Mouse (Mus musculus) hindbrain, embryonic 13.5 days (tissue): ENCODE results near the gene Bcl2l13. TPM values are rescaled to one million over a fixed set of nuclear protein-coding genes. Genes with fewer than 3 reads are reported as not detected.
"Not testable (repeated sequence)": the region's sequence is repeated elsewhere in the genome, so short reads cannot be mapped to it uniquely, and the experiment has no call there.

Experiments
- ATAC-seq: fragments of 200-750 bp; cut with Nextera tagmentation; 2 replicates; pipeline ENCODE4 v1.8.0; 2017; ENCODE audit warnings: moderate TSS enrichment; ENCODE audit not compliant: low FRiP score
- H3K27ac ChIP-seq: fragments of 300-500 bp; sonication (generic); 2 replicates; pipeline ENCODE4 v1.5.1; 2015; ENCODE audit warnings: inconsistent platforms, mild to moderate bottlenecking, moderate library complexity
- H3K27me3 ChIP-seq: fragments of 300-500 bp; sonication (generic); 2 replicates; pipeline ENCODE4 v1.6.1; 2015; ENCODE audit warnings: mild to moderate bottlenecking, inconsistent platforms
- H3K36me3 ChIP-seq: fragments of 300-500 bp; sonication (generic); 2 replicates; pipeline ENCODE4 v1.6.1; 2015; ENCODE audit warnings: mild to moderate bottlenecking, inconsistent platforms
- H3K4me1 ChIP-seq: fragments of 300-500 bp; sonication (generic); replicated peaks from 2 replicates; pipeline ENCODE4 v1.6.1; 2015; ENCODE audit warnings: inconsistent platforms
- H3K4me2 ChIP-seq: fragments of 300-500 bp; sonication (generic); 2 replicates; pipeline ENCODE4 v1.6.1; 2015; ENCODE audit warnings: inconsistent platforms, mild to moderate bottlenecking, moderate library complexity
- H3K4me3 ChIP-seq: fragments of 300-500 bp; sonication (generic); 2 replicates; pipeline ENCODE4 v1.5.1; 2015; ENCODE audit warnings: mild to moderate bottlenecking, inconsistent platforms
- H3K9ac ChIP-seq: fragments of 300-500 bp; sonication (generic); 2 replicates; pipeline ENCODE4 v1.6.1; 2015; ENCODE audit warnings: mild to moderate bottlenecking, inconsistent platforms
- H3K9me3 ChIP-seq: fragments of 300-500 bp; sonication (generic); 2 replicates; pipeline ENCODE4 v1.6.1; 2016; ENCODE audit warnings: inconsistent platforms
- WGBS: fragments of 180-500 bp; shearing (Covaris S2); methylation state at CpG from one replicate; pipeline ENCODE4 v1.1.7; 2015; 5-methylcytosine and 5-hydroxymethylcytosine counted together
- polyA plus RNA-seq: library from polyadenylated mRNA; unstranded; fragments of >200 nt; fragmentation: Nextera tagmentation; extraction: Ambion mirVana; gene quantifications from 2 replicates; pipeline ENCODE4 v1.2.1, GENCODE M21; 2015

The Bcl2l13 gene
- polyA plus RNA-seq, 1 experiment from 2014 or later, result 29.4 TPM

DNA sequence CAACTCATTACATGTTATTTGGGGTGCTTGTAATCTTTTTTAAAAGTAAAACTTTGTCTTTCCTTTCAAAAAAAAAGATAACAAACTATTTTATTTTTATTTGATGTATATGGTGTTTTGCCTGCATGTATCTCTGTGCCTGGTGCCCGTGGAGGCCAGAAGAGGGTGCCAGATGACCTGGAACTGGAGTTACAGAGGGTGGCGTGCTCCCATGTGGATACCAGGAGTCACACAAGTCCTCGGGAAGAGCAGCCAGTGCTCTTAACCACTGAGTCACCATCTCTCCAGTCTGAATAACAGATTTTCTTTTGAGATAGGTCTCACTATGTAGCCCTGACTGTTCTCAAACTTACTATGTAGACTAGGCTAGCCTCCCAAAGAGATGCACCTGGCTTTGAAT lies 73.5 kb downstream of the Bcl2l13 start:
- WGBS, result 80% methylated on average over 3 of the region's 3 CpGs

DNA sequence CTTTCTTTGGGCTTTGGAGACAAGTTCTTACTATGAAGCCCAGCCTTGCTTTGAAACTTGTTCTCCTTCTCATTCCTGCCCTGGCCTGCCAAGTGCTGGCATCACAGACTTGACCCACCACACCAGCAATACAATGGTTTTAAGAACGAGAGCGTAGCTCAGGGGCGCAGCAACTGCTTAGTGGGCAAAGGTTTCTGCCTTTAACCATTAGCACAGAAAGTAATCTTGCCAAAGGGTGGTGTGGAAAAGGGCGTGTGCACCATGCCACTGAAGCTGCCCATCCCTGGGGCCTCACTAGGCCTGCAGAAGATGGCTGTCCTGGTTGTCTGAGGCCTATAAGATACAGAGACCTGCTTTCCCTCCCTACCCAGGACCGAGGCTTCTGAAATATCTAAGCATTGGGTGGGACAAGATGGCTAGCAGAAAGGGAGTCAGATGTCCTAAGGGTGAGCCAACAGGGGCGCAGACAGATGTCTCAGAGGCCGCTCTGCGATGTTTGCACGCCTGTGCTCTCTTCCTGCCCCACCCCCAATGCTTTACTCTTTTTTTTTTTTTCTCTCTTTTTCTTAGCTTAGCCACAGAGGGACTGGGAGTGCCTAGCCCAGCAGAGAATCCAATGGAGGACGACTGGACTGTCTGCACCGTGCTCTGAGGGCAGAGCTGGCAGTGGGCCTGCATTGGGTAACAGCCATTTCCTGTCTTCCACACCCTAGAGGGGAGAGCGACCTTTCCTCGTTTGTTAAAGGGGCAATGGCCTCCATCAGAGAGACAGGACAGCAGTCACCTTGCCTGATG lies 75.4 kb downstream of the Bcl2l13 start:
- Histone ChIP-seq H3K36me3 (no peaks in the 10 kb centered on the region), H3K4me1 (peaks cover 17% of the 10 kb centered on the region), H3K9ac (no peak overlapping the region), H3K4me3 (no peak overlapping the region), H3K4me2 (no peak overlapping the region), H3K9me3 (no peaks in the 10 kb centered on the region), H3K27ac (no peak overlapping the region), H3K27me3 (0 out of 2 replicates have a peak, but pooled peaks cover 6% of the 10 kb centered on the region)
- 79% methylated on average over 13 of the region's 13 CpGs for WGBS
- ATAC-seq, result no peak

More for the DNA sequence above, 73.5 kb downstream of the Bcl2l13 start:
- no peak overlapping the region for H3K9ac ChIP-seq
- H3K4me3 ChIP-seq, result no peak overlapping the region
- H3K9me3 ChIP-seq, result no peaks in the 10 kb centered on the region
- H3K4me2 ChIP-seq, result no peak overlapping the region
- no peaks in the 10 kb centered on the region for H3K4me1 ChIP-seq
- no peak for ATAC-seq
- H3K36me3 ChIP-seq, result no peaks in the 10 kb centered on the region
- no peak overlapping the region for H3K27ac ChIP-seq
- no peaks in the 10 kb centered on the region for H3K27me3 ChIP-seq

DNA sequence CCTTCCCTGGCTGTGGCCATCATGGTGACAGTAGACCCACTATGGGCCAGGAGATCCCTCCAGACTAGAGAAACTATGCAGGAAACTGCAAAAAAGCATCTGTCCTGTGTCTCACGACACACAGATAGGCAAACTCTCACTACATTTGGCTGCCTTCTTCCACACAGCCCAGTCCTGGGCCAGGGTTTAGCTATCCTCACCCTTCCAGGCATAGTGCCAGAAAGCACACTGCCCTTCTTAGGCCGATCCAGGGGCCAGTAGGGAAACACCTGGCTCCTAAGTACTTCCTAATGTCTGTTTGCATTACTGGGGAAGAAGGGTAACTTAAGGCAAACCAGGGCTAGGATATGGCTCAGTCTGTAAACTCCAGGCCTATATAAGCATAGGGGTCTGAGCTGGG lies 76.9 kb downstream of the Bcl2l13 start:
- H3K9ac ChIP-seq, result no peak overlapping the region
- peaks cover 20% of the 10 kb centered on the region for H3K4me1 ChIP-seq
- no peaks in the 10 kb centered on the region for H3K9me3 ChIP-seq
- no peak for ATAC-seq
- H3K27ac ChIP-seq, result no peak overlapping the region
- no peak overlapping the region for H3K4me3 ChIP-seq
- 0 out of 2 replicates have a peak, but pooled peaks cover 6% of the 10 kb centered on the region for H3K27me3 ChIP-seq
- no peaks in the 10 kb centered on the region for H3K36me3 ChIP-seq
- WGBS, result 63% methylated on average over 2 of the region's 2 CpGs
- H3K4me2 ChIP-seq, result no peak overlapping the region

DNA sequence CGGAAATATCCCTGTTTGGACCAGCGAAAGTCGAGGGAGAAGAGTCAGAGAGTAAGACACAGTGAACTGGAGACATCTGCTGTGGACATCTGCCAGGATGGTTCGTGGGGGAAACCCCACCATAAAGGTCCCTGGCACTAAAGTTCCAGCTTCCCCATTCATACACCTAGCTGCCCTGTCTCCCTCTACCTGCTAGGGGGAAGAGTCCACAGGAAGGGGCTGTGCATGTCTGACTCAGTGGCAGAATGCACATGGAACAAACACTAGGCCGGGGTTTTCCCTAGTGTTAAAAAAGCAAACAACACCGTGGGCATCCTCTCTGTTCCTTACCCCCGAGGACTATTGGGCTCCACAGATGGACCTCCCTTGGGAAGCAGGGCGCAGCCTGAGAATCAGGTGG lies 77.8 kb downstream of the Bcl2l13 start:
- Histone ChIP-seq H3K9me3 (no peaks in the 10 kb centered on the region), H3K36me3 (no peaks in the 10 kb centered on the region), H3K4me2 (no peak overlapping the region), H3K27ac (no peak overlapping the region), H3K4me3 (no peak overlapping the region), H3K9ac (no peak overlapping the region), H3K27me3 (0 out of 2 replicates have a peak, but pooled peaks cover 6% of the 10 kb centered on the region), H3K4me1 (peaks cover 20% of the 10 kb centered on the region)
- ATAC-seq, result no peak
- 93% methylated on average over 8 of the region's 8 CpGs for WGBS

DNA sequence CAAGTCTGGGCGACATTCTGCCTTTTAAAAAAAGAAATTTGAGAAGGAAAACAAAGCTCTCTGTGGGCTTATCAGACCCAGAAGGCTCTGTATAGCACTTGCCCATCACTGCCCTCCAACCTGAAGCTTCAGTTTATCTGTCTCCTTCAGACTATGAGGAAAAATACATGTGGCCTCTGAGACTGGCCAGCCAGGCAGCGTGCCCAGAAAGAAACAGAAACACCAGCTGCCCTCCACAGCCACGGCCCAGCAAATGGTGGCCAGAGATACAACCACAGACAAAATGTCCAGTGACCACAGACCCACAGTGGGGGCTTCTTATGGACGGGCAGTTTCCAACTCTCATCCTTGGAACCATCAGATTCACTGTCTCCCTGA lies 78.5 kb downstream of the Bcl2l13 start:
- no peak for ATAC-seq
- Histone ChIP-seq H3K36me3 (no peaks in the 10 kb centered on the region), H3K4me1 (peaks cover 20% of the 10 kb centered on the region), H3K27me3 (0 out of 2 replicates have a peak, but pooled peaks cover 6% of the 10 kb centered on the region), H3K27ac (no peak overlapping the region), H3K4me3 (no peak overlapping the region), H3K4me2 (no peak overlapping the region), H3K9me3 (no peaks in the 10 kb centered on the region), H3K9ac (no peak overlapping the region)
- 85% methylated on average over 4 of the region's 4 CpGs for WGBS

DNA sequence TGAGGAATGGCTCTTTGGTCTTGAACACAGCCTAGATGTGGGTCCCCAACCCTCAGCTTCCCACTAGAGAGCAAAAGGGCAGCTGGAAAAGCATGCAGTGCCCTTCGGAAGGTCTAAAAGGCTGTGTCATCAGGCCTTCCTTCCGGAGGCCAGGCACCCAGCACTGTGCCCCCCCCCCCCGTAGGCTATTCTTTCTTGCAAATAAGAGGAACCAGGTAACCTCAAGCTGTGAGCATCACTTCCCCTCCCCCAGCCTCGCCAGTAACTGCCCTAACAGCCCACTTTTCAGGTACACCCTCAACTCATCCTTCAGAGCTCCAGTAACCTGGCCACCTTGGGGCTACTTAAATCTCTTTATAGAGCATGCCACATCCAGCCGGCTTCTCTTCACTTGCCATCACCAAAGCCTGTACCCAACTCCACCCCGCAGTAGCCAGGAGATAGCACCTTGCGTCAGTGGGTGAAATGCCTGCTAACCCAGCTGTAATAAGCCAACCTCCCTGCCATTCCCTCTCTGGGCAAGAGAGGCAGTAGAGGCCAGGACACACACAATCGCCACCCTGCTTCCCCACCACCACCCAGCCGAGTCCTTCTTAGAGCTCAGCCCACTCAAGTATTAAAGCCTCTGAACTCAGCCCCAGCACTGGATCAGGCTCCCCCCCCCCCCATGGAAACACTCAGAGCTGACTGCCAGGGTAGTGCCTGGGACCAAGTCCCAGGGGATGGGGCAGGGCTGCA lies 79.1 kb downstream of the Bcl2l13 start:
- H3K4me1 ChIP-seq, result peaks cover 20% of the 10 kb centered on the region
- no peak overlapping the region for H3K4me3 ChIP-seq
- 0 out of 2 replicates have a peak, but pooled peaks cover 6% of the 10 kb centered on the region for H3K27me3 ChIP-seq
- WGBS, result 58% methylated on average over 9 of the region's 9 CpGs
- ATAC-seq, result peak; percentile 11; the same call in 1 of the 2 replicates
- no peak overlapping the region for H3K9ac ChIP-seq
- H3K27ac ChIP-seq, result no peak overlapping the region
- no peaks in the 10 kb centered on the region for H3K9me3 ChIP-seq
- peak overlapping the region; percentile 89; the same call in 1 of the 2 replicates for H3K4me2 ChIP-seq
- no peaks in the 10 kb centered on the region for H3K36me3 ChIP-seq

DNA sequence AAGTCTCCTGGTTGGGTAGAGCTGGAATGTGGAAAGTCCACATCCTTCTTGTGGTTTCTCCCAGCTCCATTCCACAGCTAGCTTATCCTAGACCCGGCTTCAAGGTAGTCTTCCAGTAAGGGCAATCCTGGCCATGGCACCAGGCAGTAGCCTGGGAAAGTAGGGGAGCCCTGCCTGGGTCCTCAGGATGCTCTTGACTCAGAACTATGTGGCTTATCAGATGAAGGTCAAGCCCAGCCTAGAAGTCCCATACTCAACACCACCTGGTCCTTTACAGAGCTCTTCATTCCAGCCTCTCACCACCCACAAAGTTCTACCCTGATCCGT lies 79.6 kb downstream of the Bcl2l13 start:
- H3K9me3 ChIP-seq, result no peaks in the 10 kb centered on the region
- H3K9ac ChIP-seq, result no peak overlapping the region
- 36% methylated on average over 2 of the region's 2 CpGs for WGBS
- H3K36me3 ChIP-seq, result no peaks in the 10 kb centered on the region
- H3K27ac ChIP-seq, result no peak overlapping the region
- peak overlapping the region; percentile 89 for H3K4me2 ChIP-seq
- peak overlapping the region; percentile 63 for H3K4me3 ChIP-seq
- peak; percentile 9; the same call in 1 of the 2 replicates for ATAC-seq
- peaks cover 20% of the 10 kb centered on the region for H3K4me1 ChIP-seq
- 0 out of 2 replicates have a peak, but pooled peaks cover 6% of the 10 kb centered on the region for H3K27me3 ChIP-seq

DNA sequence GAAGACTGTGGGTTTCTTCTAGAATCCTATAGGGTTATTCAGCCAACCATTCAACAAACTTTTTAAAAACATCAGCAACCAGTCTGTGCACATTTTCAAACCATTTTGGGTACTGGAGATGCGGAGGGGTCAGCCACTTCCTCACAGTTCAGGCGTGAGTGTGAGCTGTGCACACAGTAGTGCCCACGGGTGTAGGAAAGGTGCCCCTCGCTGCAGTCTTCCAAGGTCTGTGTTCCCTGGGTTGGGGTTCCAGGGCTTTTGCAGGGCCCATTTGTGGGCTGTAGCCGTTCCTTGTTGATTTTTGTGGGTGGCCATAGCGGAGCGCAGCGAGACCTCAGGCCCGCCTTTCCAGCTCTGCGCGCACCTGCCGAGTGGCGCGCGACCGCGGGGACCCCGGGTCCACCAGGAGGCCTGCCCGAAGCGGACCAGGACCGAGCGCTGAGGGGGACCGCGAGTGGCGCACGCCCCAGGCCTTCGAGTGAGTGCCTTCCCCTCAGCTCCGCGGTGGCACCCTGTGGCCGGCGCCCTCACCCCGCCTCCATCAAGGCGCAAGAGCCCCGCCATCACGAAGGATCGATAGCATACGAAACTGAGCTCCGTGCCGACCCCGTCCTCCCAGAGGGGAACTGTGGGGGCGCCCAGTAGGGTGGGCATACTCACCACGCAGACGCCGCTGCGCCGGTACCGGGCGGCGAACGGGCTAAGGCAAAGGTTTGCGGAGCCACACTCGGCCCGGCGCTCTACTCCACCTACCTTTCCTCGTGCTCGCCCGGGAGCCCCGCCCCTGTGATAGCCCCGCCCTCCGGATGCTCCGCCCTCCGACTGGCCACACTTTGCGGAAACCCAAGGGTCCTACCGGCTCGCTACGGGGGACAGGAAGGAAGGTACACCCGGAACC lies 80.3 kb downstream of the Bcl2l13 start, which contains the start of gene Bid:
Bid (minus strand) TSS at position 780 of the 898 bp plus-strand sequence.
- Histone ChIP-seq H3K9me3 (no peaks in the 10 kb centered on the region), H3K4me2 (peak within 1 kb of the TSS; percentile 89), H3K9ac (peak within 1 kb of the TSS; percentile 78), H3K4me1 (peaks cover 20% of the 10 kb centered on the region), H3K27ac (peak within 1 kb of the TSS; percentile 25; the same call in 1 of the 2 replicates), H3K36me3 (no peaks in the 10 kb centered on the region), H3K4me3 (peak within 1 kb of the TSS; percentile 63), H3K27me3 (0 out of 2 replicates have a peak, but pooled peaks cover 6% of the 10 kb centered on the region)
- peak; percentile 92 for ATAC-seq
- WGBS, result 1% methylated on average over 67 of the region's 67 CpGs

DNA sequence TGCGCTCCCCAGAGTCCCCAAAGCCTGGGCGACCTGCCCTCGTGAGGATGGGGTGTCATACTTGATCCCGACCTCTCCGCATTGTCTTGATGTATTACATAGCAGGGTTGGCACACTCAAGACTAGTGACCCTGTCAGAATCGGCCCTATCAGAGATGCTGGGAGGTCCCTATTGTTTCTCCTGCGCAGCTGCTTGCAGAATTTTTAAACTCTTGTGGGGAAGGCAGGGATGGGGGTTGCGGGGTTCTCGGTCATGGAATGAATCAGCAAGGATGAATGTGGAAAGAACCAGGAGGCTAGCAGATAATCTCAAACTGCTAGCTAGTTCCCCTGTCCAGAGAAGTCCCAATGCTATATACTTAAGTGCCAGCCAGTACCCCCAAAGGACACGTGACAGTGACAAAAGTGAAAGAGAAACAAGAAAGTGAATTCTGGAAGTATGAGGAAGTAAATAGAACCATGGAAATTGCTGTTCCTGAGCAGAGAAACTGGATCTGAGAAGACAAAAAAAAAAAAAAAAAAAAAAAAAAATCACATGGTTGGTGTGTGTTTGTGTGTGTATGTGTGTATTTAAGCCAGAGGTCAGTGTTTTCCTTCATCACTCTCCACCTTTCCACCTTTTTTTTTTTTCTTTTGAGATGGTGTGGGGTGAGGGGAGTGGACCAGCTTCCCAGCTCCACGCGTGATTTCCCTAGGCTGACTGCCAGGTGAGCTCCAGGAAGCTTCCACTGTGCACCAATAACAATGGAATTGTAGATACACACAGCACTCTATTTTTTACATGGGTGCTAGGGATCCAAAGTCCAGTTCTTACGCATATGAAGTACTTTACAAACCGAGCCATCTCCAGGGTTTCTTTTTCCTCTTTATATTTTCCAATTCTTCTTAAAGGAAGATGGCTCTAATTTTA lies 81.2 kb downstream of the Bcl2l13 start:
- Histone ChIP-seq H3K4me3 (peak overlapping the region; percentile 63), H3K9ac (peak overlapping the region; percentile 78), H3K4me2 (peak overlapping the region; percentile 89), H3K27ac (0 out of 2 replicates have a peak overlapping the region, but pooled peaks have one; percentile 25), H3K4me1 (peaks cover 20% of the 10 kb centered on the region)
- H3K27me3 ChIP-seq, H3K36me3 ChIP-seq, H3K9me3 ChIP-seq, ATAC-seq: not testable (repeated sequence)
- 28% methylated on average over 11 of the region's 14 CpGs for WGBS

DNA sequence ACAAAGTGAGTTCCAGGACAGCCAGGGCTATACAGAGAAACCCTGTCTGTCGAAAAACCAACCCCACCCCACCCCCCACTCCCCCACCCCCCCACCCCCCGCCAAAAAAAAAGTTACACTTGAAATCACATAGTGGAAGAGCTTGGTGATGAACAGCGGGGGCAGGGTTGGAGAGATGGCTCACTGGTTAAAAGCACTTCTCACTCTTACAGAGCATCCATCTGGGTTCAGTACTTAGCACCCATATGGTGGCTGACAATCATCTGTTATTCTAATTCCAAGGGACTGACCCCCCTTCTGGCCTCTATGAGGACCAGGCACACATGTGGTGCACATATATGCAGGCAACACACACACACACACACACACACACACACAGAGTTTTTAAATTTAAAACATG lies 82.0 kb downstream of the Bcl2l13 start:
- WGBS, result 57% methylated on average over 3 of the region's 3 CpGs
- H3K27ac ChIP-seq, result no peak overlapping the region
- no peak overlapping the region for H3K4me3 ChIP-seq
- H3K9ac ChIP-seq, result no peak overlapping the region
- no peak overlapping the region for H3K4me2 ChIP-seq
- H3K27me3 ChIP-seq, result 0 out of 2 replicates have a peak, but pooled peaks cover 6% of the 10 kb centered on the region
- H3K36me3 ChIP-seq, result no peaks in the 10 kb centered on the region
- no peaks in the 10 kb centered on the region for H3K9me3 ChIP-seq
- ATAC-seq, result no peak
- peaks cover 20% of the 10 kb centered on the region for H3K4me1 ChIP-seq

DNA sequence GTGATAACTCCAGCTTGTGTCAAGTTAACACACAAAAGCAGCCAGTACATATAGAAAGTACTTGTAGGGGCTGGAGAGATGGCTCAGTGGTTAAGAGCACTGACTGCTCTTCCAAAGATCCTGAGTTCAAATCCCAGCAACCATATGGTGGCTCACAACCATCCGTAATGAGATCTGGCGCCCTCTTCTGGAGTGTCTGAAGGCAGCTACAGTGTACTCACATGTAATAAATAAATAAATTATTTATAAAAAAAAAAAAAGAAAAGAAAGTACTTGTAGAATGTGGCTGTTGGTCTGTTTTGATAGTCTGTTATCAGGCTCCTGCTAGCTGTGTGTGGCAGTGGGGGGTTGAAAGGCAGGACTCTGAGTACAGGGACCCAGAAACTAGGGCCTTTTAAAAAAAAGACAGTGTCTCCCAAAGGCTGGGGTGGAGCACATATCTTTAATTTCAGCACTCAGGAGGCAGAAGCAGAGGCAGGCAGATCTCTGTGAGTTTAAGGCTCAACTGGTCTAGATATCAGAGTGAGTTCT lies 88.8 kb downstream of the Bcl2l13 start:
- H3K4me3 ChIP-seq, H3K27ac ChIP-seq, ATAC-seq, H3K36me3 ChIP-seq, H3K9ac ChIP-seq, H3K4me1 ChIP-seq, H3K27me3 ChIP-seq, H3K9me3 ChIP-seq, H3K4me2 ChIP-seq: not testable (repeated sequence)
- 78% methylated on average over 2 of the region's 2 CpGs for WGBS
